Mouse (Mus musculus) cerebellum, adult 11 months (tissue): ENCODE results near the gene Pnpo.

ENCODE experiments used
- DNase-seq: peaks from one replicate; pipeline ENCODE4 v3.0.0; 2022

Pnpo gene

DNA sequence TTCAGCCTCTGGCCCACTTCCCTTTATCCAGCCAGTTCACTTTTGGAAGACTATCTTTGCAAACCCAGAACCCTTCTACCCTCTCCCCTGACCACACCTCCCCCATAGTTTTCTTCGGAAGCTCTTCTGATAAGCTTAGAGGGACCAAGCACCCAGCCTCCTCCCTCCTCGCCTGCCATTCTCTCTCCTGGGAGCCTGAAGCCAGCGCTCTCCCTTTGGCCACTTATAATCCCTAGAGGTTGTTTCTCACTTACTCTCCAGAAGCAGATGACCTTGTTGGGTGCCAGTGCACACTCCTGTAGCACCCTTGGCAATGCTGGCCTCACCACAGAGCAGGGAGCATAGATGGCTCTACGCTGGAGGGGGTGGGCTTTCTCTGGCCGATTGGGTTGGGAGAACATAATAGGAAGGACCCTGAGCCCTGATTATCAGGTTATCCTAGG is 25.5 kb upstream of the Pnpo start:
- DNase-seq: no peak

DNA sequence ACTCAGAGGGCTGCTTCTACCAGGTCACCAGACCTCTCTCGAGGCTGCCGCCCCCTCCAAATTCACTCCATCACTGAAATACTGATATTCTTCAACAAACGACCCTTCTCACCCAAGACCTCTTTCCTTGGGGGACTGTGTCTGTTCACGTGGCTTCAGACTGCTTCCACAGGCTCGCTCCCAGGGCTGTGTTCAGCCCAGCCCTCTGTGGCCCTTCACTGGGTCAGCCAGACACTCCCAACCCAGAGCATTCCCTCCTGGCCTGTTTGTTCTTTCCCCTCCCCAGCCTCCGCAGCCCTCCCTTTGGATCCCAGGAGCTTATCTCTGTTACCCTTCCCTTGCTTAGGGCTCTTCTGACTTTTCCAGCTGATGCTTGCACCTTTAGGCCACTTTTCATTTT is 24.7 kb upstream of the Pnpo start:
- no peak for DNase-seq

DNA sequence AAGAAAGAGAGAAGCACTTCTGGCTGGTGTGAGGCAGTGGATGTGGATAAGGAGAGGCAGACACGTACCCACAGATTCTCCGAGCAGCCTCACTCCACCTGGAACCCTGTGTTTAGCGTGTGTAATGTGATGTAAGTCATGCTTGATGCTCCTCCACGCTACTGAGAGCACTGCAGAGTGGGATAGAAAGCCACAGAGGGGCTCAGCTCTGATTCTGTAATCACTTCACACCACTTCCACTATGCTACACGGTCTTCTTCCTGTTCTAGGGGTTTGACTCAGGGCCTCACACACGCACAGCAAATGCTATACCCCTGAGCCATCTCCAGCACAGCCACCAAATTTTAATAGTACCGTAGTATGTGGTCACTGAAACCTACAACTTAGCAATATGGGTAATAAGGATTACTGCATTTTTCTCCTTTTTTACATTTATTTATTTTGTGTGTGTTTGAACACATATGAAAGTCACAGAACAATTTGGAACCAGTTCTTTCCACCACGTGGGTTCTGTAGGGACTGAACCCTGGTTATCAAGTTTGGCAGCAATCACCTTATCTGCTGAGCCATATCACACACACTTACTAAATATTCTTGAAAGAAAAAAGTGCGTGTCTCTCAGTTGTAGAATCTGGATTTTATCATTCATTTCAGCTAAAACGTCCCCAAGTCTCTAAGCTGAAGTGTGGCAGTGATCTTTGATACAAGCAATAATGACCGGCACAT is 23.9 kb upstream of the Pnpo start:
- DNase-seq: no peak

DNA sequence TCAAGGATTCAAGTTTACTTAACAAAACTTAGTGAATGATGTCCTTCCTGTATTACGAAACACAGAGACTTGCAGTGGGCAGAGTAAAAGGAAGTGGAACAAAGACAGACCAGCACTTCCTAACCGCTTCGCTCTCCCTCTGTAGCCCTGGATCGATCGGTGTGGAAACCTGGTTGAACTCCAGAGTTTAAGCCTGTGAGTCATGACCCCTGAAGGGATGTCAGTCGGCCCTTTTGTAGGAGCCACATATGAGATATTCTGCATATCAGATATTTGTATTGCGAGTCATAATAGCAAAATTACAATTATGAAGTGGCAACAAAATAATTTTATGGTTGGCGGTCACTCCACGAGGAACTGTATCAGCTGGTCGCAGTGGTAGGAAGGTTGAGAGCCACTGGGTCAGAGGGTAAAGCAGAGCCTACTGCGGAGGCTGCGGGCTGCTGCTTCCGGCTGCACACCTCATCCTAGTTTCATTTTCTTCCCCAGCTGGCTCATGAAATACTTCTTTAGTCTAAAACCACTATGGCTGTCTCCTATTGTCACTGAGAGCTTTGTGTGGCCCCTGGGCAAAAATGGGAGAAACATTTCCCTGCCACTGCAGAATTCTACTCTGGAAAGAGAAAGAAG is 23.2 kb upstream of the Pnpo start:
- no peak for DNase-seq

- no peak for DNase-seq
Observed at GRCm38 (mm10) chr11:96966172-96966571, 22.4 kb upstream of the Pnpo start.

DNA sequence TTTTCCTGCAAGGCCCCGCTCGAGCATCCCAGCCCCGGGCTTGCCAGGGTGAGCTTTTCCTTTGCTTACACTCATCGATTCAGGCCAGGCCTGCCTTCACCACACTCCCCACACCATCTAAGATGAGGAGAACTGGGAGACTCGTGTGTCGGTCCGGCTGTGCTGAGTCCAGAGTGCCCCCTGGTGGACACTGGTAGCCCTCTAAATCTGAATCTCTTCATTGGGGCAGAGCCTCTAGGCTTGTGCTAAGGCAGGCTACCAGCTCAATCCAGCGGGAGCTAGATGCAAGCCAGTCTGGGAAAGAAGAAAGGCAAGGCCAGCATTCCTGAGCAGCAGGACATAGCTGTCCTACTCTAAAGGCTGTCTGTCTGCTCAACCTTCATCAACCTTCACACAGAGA is 19.8 kb upstream of the Pnpo start:
- DNase-seq: peak; percentile 87

DNA sequence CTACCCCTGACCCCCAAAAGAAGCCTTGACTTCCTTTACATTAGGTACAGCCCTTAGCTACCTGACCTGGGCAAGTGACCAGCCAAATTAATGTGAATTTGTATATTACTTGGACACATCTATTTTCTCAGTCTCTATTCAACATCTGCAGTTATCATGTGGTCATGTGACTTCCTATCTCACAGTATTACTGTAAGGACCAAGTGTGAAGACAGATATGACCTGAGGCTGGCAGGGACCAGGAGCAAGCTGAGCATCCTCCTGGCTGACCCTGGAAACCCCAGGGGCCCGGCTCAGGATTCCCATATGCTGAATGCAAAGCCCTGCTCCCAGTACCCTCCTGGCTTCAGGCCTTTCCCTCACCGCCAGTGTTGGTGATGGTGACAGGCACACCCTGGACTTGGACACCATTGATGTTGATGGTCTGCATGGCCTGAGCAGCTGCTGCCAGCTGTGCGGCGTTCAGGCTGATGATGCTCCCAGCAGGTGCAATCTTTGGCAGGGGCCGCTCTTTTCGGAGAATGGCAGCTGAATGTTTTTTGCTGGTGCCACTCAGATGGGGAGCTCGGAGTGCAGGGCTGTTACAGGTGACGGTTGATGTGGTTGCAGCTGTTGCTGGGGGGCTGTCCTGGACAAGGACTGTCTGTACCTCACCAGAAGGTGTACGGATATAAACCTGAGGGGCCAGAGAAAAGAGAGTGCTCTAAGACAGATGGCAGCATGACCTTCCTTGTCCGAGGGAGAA is 13.4 kb upstream of the Pnpo start:
- DNase-seq: no peak

- no peak for DNase-seq
Observed at GRCm38 (mm10) chr11:96956009-96956724, 12.4 kb upstream of the Pnpo start.

DNA sequence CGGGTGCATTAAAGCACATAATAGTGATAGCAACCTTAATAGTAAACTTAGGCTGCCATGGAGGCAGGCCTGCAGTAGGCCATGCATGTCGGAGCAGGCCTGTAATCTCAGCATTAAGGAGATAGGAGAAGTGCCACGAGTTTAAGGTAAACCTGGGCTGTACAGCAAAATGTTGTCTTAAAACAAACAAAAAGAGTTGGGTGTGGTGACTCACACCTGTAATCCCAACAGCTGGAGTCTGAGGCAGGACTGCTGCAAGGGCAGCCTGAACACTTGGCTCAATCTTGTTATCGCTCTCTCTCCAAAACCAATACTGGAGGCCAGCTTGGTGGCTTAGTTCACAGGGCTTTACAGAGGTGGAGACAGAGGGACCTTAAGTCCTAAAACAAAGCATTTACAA is 11.3 kb upstream of the Pnpo start:
- DNase-seq: no peak

GRCm38 (mm10) chr11:96952896-96953295 is 9.1 kb upstream of the Pnpo start:
- no peak for DNase-seq

DNA sequence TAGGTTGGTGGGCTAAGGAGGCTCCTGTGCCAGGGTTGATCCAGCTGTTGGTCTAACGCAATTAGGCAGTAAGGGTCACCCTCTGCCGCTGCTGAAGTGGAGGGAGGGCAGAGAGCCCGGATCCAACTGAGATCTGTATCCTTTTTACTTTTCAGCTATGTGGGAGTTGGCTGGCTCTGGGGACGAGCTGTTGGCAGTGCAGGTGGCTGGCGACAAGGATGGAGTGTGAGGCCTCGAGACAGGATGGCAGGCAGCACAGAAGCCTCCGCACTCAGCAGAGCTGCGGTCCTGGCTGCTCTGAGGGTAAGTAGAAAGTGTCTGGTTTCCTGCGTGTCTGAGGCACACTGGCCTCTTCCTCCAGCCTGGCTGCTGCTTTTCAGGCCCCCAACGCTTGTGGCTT is 8.6 kb upstream of the Pnpo start:
- DNase-seq: no peak

DNA sequence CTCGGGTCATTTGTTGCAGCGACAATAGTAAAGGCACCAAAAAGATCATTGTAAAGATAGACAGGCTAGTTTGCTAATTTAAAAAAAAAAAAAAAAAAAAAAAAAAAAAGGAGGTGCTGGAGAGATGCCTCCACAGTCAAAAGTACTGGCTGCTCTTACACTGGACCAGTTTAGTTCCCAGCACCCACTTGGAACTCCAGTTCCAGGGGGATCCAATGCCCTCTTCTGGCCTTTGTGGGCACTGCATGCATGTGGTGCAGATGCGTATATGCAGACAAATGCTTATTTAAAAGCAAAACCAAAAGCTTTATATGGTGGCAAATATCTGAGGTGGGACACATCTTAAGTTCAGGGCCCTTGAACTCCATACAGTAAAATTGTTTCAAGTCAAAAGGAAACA is 7.0 kb upstream of the Pnpo start:
- no peak for DNase-seq

DNA sequence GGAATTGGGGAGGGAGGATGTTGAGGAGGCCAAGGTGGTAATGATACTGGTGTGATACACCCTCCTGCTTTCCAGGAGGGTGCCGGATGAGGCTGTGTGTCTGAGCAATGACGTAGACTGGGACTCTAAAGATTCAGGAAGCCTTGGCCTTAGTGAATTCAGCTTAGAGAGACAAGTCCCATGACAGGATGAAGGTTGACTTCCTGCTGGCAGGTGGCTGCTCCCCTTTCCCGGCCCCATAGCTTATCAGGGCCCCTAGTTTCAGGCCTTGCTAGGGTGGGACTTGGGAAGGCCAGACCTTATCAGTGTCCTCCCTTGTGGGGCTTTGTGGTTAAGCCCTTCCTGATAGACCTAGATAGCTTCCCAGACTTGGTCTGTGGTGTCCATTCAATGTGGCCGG is 4.1 kb upstream of the Pnpo start:
- no peak for DNase-seq

GRCm38 (mm10) chr11:96946498-96946897 is 2.7 kb upstream of the Pnpo start:
- no peak for DNase-seq

- no peak for DNase-seq
Observed at GRCm38 (mm10) chr11:96944844-96945580, 1.2 kb upstream of the Pnpo start.

DNA sequence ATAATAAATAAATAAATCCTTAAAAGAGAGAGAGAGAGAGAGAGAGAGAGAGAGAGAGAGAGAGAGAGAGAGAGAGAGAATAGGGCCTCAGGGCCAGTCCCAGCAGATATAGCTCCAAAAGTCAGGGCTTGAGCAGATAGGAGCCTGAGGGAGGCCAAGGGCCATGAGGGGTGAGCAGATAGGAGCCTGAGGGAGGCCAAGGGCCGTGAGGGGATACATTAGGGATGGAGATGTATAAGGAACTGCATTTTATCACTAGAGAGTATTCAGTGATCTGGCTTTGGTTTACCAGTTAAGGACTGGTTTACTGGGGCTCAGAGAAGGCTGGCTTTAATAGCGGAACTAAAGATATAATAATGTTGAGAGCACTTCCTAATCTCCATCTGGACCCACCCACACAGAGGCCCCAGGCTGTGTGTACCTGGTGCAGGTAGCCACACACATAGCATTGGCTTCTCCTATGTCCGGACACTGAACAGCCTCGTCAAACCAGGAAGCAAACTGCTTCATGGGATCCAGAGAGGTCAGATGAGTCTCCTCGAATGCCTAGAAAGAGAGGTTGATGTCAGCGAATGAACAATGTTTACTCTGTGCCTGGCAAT is 1.7 kb downstream of the Pnpo start:
- DNase-seq: no peak

DNA sequence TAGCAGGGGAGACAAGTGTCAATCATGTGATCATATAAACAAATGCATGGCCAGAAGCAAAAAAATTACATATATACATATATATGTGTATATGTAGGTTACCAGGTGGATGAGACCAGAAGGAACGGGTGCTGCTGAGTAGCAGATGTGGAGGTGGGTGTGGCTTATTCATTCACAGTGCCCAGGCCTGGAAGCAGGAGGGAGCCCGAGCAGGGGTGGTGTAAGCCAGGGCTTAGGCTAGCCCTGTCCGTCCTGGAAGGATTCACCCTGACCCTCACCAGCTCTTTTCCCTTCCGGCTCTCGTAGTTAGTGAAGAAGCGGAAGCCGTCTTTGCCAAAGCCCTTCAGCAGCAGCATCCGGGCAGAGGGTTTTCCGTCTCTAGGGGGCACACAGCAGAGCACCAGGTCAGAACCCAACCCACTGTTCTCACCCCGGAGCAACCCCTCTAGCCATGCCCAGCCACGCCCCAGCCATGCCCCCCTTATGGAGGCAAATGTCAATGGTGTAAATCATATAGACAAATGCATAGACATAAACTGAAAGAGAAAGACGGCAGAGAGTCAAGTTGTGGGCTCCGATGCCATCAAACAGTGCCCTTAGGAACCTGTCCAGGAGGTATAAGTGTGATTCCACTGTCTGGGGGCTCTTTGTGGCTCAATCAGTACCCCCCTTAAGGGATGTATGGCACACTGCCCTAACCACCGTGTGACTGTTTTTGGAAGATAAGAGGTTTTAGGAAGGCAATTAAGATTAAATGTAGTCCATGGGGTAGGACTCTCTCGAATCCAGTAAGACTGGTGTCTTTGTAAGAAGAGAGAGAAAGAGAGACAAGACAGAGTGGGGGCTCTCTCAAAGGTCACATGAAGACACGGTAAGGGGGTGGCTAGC is 3.0 kb downstream of the Pnpo start:
- no peak for DNase-seq

GRCm38 (mm10) chr11:96938426-96938800 is 5.4 kb downstream of the Pnpo start:
- no peak for DNase-seq

- DNase-seq: no peak
Observed at GRCm38 (mm10) chr11:96937549-96938425, 6.0 kb downstream of the Pnpo start.
